Mouse (Mus musculus) lung, postnatal 0 days (tissue): Measurements from ENCODE around the gene Psmb3. TPM values are rescaled to one million over a fixed set of nuclear protein-coding genes. Genes with fewer than 3 reads are reported as not detected.

Experiments used
- ATAC-seq: fragments of 200-750 bp; cut with Nextera tagmentation; 2 replicates; pipeline ENCODE4 v1.8.0; 2017; ENCODE audit warnings: moderate library complexity
- DNase-seq: peaks from one replicate; pipeline ENCODE4 v3.0.0-alpha.2; 2016; ENCODE audit warnings: low spot score
- H3K27ac ChIP-seq: fragments of 300-500 bp; sonication (generic); 2 replicates; pipeline ENCODE4 v1.5.1; 2014; ENCODE audit warnings: antibody characterized with exemption, mild to moderate bottlenecking, low read length, mixed read lengths
- H3K27me3 ChIP-seq: fragments of 300-500 bp; sonication (generic); replicated peaks from 2 replicates; pipeline ENCODE4 v1.6.1; 2014; ENCODE audit warnings: low read length, mixed read lengths; ENCODE audit not compliant: insufficient read depth
- H3K36me3 ChIP-seq: fragments of 300-500 bp; sonication (generic); 2 replicates; pipeline ENCODE4 v1.6.1; 2014; ENCODE audit warnings: low read length, mixed read lengths; ENCODE audit not compliant: insufficient read depth
- H3K4me1 ChIP-seq: fragments of 300-500 bp; sonication (generic); 2 replicates; pipeline ENCODE4 v1.6.1; 2014; ENCODE audit warnings: antibody characterized with exemption, low read depth, low read length, mixed read lengths; ENCODE audit not compliant: insufficient read depth
- H3K4me2 ChIP-seq: fragments of 300-500 bp; sonication (generic); replicated peaks from 2 replicates; pipeline ENCODE4 v1.6.1; 2014; ENCODE audit warnings: low read depth, mild to moderate bottlenecking, low read length, moderate library complexity, mixed read lengths
- H3K4me3 ChIP-seq: fragments of 300-500 bp; sonication (generic); 2 replicates; pipeline ENCODE4 v1.5.1; 2014; ENCODE audit warnings: low read depth, low read length
- H3K9ac ChIP-seq: fragments of 300-500 bp; sonication (generic); replicated peaks from 2 replicates; pipeline ENCODE4 v1.6.1; 2014; ENCODE audit warnings: low read depth, mild to moderate bottlenecking
- H3K9me3 ChIP-seq: fragments of 300-500 bp; sonication (generic); 2 replicates; pipeline ENCODE4 v1.6.1; 2016; ENCODE audit warnings: low read length, mixed read lengths
- CTCF ChIP-seq: IDR thresholded peaks from 2 replicates; pipeline ENCODE4 v1.5.1; 2016; ENCODE audit warnings: antibody characterized with exemption, mild to moderate bottlenecking
- EP300 ChIP-seq: IDR thresholded peaks from 2 replicates; pipeline ENCODE4 v1.6.1; 2016; ENCODE audit warnings: antibody characterized with exemption, mild to moderate bottlenecking, control low read depth
- WGBS: fragments of 180-500 bp; shearing (Covaris S2); extraction: QIAGEN DNeasy Blood & Tissue Kit; methylation state at CpG from one replicate; pipeline ENCODE4 v1.1.7; 2014; 5-methylcytosine and 5-hydroxymethylcytosine counted together
- polyA plus RNA-seq: library from polyadenylated mRNA; unstranded; fragments of >200 nt; fragmentation: Nextera tagmentation; extraction: Ambion mirVana; gene quantifications from 2 replicates; pipeline ENCODE4 v1.2.1, GENCODE M21; 2015

Gene Psmb3
- polyA plus RNA-seq, 1 experiment from 2014 or later: 419 TPM

DNA sequence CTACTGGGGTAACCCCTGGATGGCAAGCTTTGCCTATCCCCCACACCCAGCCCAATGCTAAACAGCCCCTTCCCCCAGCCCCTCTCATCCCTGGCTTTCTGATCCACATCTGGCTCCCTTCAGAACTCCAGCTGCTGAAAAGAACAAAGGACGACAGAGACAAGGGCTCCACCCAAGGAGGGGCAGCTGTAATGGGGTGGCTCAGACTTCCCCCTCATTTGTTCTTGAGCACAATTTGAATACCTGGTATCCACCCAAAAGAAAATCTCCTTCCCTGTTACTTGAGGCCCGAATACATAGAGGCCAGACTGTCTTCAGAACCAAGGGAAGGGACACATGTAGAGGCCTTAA lies 32.0 kb upstream of the Psmb3 start:
- DNase-seq (no peak), ATAC-seq (no peak)
- WGBS: 64% methylated on average over 2 of the region's 2 CpGs
- no peak overlapping the region for H3K4me3 ChIP-seq
- no peak overlapping the region for H3K9ac ChIP-seq
- H3K9me3 ChIP-seq: no peaks in the 10 kb centered on the region
- H3K27me3 ChIP-seq: no peaks in the 10 kb centered on the region
- no peak overlapping the region for H3K4me2 ChIP-seq
- no peak overlapping the region for H3K27ac ChIP-seq
- H3K36me3 ChIP-seq: peaks cover 22% of the 10 kb centered on the region
- TF ChIP-seq EP300 (no peak), CTCF (no peak)
- peaks cover 7% of the 10 kb centered on the region; the same call in 1 of the 2 replicates for H3K4me1 ChIP-seq

DNA sequence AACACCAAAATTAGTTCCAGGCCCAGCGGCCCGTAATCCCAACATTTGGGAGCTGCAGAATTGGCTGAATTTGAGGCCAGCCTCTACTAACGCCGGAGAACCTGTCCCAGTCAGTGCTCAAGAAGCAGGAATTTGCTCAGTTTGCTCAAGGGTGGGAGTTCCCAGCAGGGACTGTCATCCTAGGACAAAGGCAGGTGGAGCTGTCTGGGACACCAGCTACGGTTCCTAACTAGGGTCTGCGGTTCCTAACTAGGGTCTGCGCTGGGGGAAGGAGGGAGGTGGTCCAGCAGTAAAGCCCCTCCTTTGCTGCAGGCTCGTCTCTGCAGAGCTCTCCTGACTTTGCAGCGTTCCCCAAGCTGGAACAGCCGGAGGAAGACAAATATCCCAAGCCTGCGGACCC lies 30.1 kb upstream of the Psmb3 start:
- no peaks in the 10 kb centered on the region for H3K27me3 ChIP-seq
- H3K4me2 ChIP-seq: no peak overlapping the region
- no peak overlapping the region for H3K27ac ChIP-seq
- H3K36me3 ChIP-seq: peaks cover 22% of the 10 kb centered on the region
- no peak for DNase-seq
- H3K4me3 ChIP-seq: no peak overlapping the region
- no peak for TF ChIP-seq EP300
- TF ChIP-seq CTCF: no peak
- H3K4me1 ChIP-seq: peaks cover 9% of the 10 kb centered on the region; the same call in 1 of the 2 replicates
- no peak overlapping the region for H3K9ac ChIP-seq
- WGBS: 72% methylated on average over 11 of the region's 11 CpGs
- no peaks in the 10 kb centered on the region for H3K9me3 ChIP-seq
- ATAC-seq: no peak

DNA sequence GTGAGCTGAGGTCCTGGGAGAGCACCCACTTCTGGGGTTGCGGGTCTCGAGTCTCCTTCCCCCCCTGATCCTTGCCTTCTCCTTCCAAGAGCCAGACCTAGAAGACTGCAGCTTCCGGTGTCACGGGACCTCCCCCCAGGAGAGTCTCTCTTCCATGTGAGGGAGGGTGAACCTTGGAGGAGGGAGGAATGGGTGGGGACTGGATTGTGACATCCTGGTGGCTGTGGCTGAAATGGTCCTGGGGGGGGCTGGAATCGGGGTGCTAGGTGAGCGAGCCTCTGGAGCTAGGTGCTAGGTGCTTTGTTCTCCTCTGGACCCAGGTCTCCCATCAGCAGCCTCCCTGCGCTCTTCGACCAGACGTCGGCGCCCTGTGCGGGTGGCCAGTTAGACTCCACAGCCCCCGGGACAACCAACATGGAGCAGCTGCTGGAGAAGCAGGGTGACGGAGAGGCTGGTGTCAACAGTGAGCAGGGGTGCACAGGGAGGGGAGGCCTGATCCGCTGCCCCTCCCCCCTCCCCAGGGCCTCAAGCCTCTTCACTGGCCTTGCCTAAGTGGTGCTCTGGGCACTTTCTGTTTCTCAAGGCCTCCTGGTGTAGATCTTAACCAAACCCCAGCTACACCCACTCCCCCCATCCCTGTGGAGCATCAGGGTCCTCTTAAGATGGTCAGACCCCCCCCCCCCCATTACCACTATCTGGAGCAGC lies 27.0 kb upstream of the Psmb3 start:
- Histone ChIP-seq H3K27me3 (no peaks in the 10 kb centered on the region), H3K4me1 (0 out of 2 replicates have a peak, but pooled peaks cover 6% of the 10 kb centered on the region), H3K9me3 (no peaks in the 10 kb centered on the region), H3K4me3 (no peak overlapping the region), H3K4me2 (no peak overlapping the region), H3K9ac (no peak overlapping the region), H3K36me3 (peaks cover 22% of the 10 kb centered on the region), H3K27ac (peak overlapping the region; percentile 51)
- DNase-seq (peak; percentile 58), ATAC-seq (peak; percentile 70)
- WGBS: 68% methylated on average over 14 of the region's 15 CpGs
- TF ChIP-seq EP300: no peak
- no peak for TF ChIP-seq CTCF

DNA sequence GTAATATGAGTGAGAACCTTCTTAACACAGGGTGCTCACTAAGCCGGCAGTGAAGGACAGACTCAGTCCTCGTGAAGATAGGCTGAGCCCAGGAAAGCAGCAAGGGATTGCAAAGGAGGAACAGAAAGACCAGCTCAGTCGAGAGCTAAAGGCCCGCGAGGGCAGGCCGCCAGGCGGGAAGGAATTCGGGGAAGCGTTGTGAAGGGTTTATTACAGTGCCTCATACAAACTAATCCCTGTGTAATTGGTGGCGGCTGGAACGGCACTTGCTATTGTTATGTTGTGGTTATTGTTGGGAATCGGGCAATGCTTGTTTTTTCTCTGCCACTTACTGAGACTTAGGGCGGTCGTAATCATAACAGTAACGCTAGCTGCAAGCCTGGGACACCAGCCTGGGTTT lies 25.8 kb upstream of the Psmb3 start:
- peak overlapping the region; percentile 11; the same call in 1 of the 2 replicates for H3K27ac ChIP-seq
- H3K4me2 ChIP-seq: no peak overlapping the region
- 48% methylated on average over 15 of the region's 15 CpGs for WGBS
- H3K4me3 ChIP-seq: no peak overlapping the region
- no peak overlapping the region for H3K9ac ChIP-seq
- TF ChIP-seq CTCF (no peak), EP300 (no peak)
- no peaks in the 10 kb centered on the region for H3K27me3 ChIP-seq
- DNase-seq: peak; percentile 6
- H3K36me3 ChIP-seq: peaks cover 22% of the 10 kb centered on the region
- 0 out of 2 replicates have a peak, but pooled peaks cover 11% of the 10 kb centered on the region for H3K4me1 ChIP-seq
- no peak for ATAC-seq
- H3K9me3 ChIP-seq: no peaks in the 10 kb centered on the region

DNA sequence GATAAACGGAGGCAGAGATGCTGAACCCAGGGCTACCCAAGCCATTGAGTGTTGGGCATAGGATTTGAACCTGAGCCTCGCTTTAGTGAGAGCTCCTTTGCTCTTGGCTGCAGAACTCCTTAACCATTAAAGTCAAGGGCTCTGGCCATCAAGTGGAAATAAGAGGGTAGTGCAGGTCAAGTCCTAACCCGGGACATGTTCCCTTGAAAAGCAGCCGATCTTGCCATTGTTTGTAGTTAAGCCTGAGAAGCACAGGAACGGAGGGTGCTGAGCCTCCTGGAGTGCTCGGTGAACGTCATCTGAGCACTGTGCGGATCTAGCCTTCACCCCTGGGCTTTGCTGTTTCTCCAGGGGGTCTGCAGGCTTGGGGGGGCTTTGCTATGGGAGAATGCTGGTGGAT lies 25.4 kb upstream of the Psmb3 start:
- peaks cover 22% of the 10 kb centered on the region for H3K36me3 ChIP-seq
- no peaks in the 10 kb centered on the region for H3K9me3 ChIP-seq
- no peak overlapping the region for H3K27ac ChIP-seq
- ATAC-seq (peak; percentile 17), DNase-seq (peak; percentile 72)
- TF ChIP-seq CTCF (peak; percentile 50), EP300 (no peak)
- H3K4me2 ChIP-seq: no peak overlapping the region
- 0 out of 2 replicates have a peak, but pooled peaks cover 11% of the 10 kb centered on the region for H3K4me1 ChIP-seq
- no peaks in the 10 kb centered on the region for H3K27me3 ChIP-seq
- WGBS: 56% methylated on average over 8 of the region's 8 CpGs
- no peak overlapping the region for H3K9ac ChIP-seq
- H3K4me3 ChIP-seq: no peak overlapping the region

DNA sequence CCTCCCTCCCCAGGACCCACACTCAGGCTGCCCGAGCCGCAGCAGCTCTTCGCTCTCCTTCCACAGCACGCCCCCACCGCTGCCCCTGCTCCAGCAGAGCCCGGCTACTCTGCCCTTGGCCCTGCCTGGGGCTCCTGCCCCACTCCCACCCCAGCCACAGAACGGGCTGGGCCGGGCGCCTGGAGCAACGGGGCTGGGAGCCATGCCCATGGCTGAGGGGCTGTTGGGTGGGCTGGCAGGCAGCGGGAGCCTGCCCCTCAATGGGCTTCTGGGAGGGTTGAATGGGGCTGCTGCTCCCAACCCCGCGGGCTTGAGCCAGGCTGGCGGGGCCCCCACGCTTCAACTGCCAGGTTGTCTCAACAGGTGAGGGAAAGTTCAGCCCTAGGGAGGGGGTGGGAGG lies 24.9 kb upstream of the Psmb3 start:
- WGBS: 76% methylated on average over 12 of the region's 15 CpGs
- no peaks in the 10 kb centered on the region for H3K27me3 ChIP-seq
- TF ChIP-seq CTCF: no peak
- TF ChIP-seq EP300: no peak
- DNase-seq (no peak), ATAC-seq (no peak)
- no peak overlapping the region for H3K4me2 ChIP-seq
- no peak overlapping the region for H3K27ac ChIP-seq
- 0 out of 2 replicates have a peak, but pooled peaks cover 11% of the 10 kb centered on the region for H3K4me1 ChIP-seq
- peaks cover 22% of the 10 kb centered on the region for H3K36me3 ChIP-seq
- H3K9me3 ChIP-seq: no peaks in the 10 kb centered on the region
- no peak overlapping the region for H3K9ac ChIP-seq
- H3K4me3 ChIP-seq: no peak overlapping the region
